Mouse (Mus musculus): Measurements from ENCODE around the gene Wbp1l. TPM values are rescaled to one million over a fixed set of nuclear protein-coding genes. Genes with fewer than 3 reads are reported as not detected.
A peak's percentile ranks its signal among the peaks of the same experiment; 100 is the strongest.

Wbp1l gene
- total and polyA plus RNA-seq, 3 experiments: 52.9 to 70.0 TPM; not detected in 1

DNA sequence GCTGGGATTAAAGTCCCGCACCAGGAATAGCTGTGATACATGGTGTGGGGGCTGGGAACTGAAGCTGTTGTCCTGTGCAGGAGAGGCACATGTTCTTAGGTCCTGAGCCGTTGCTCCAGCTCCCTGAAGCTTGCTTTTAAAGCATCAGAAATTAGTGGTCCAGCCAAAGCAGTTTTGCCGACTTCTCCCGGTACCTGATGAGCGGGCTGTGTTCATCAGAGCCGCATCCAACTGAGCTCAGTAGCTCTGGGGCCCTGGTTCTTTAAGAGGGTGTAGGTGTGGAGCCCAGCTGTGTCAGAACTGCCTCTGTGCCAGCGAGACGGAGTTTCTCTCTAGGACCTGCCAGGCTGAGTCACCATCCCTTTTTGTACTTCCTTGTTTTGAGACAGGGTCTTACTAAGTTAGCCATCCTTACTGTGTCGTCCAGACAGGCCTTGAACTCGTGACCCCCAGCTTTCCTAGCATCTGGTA, 100.2 kb downstream of the Wbp1l start:
- Histone ChIP-seq H3K27me3 (ENCODE audit: control insufficient read depth in 1 of 2, insufficient read depth in 2 of 2, low read length in 2 of 2) (no peaks in the 10 kb centered on the region), H3K9ac (ENCODE audit: control insufficient read depth, low read depth, low read length, poor library complexity, severe bottlenecking) (peak overlapping the region; percentile 29), H3K4me1 (ENCODE audit: control insufficient read depth in 1 of 2, insufficient read depth in 2 of 2, low read length in 2 of 2) (peaks cover 5 to 25% of the 10 kb centered on the region in 2 experiments), H3K79me2 (ENCODE audit: control insufficient read depth, insufficient read depth, low read length, poor library complexity) (no peaks in the 10 kb centered on the region; the same call in 1 of the 2 replicates), H3K4me3 (ENCODE audit: control insufficient read depth in 1 of 2, insufficient read depth in 1 of 2, low read depth in 2 of 2, low read length in 2 of 2) (peak overlapping the region; percentile 3 to 24; a peak in 2 of 4 replicates), H3K9me3 (replicated peaks; ENCODE audit: insufficient read depth, low read length) (no peaks in the 10 kb centered on the region), H3K36me3 (ENCODE audit: control insufficient read depth in 1 of 2, insufficient read depth in 2 of 2, low read length in 2 of 2) (peaks cover 0 to 12% of the 10 kb centered on the region in 2 experiments; a peak in 2 of 4 replicates), H3K27ac (ENCODE audit: control insufficient read depth, low read depth, low read length) (peak overlapping the region; percentile 48)
- peak; percentile 85 for DNase-seq (ENCODE audit: low read depth, low spot score)
- TF ChIP-seq ETS1 (IDR thresholded peaks at IDR 0.05; ENCODE audit: low read depth, low read length) (peak; percentile 77), RAD21 (IDR thresholded peaks at IDR 0.05; ENCODE audit: low read depth, low read length) (no peak), POLR2A (IDR thresholded peaks at IDR 0.05; ENCODE audit: control insufficient read depth in 1 of 2, insufficient read depth in 1 of 2, low read depth in 1 of 2, low read length in 2 of 2, poor library complexity in 1 of 2) (peak; percentile 9 to 27; a peak in 1 of 4 replicates), KAT2A (conservative IDR thresholded peaks at IDR 0.05; ENCODE audit: low read depth, low read length) (no peak), UBTF (IDR thresholded peaks at IDR 0.05; ENCODE audit: borderline replicate concordance, insufficient read depth, low read depth, low read length) (0 out of 2 replicates have a peak, but pooled peaks have one; percentile 26), TCF12 (IDR thresholded peaks at IDR 0.05; ENCODE audit: low read depth, low read length) (no peak), EP300 (IDR thresholded peaks at IDR 0.05; ENCODE audit: low read depth in 1 of 2, low read length in 2 of 2) (peak in 1 of 2 experiments; percentile 45; a peak in 3 of 4 replicates), JUND (IDR thresholded peaks at IDR 0.05; ENCODE audit: low read depth, low read length) (peak; percentile 72; the same call in 1 of the 2 replicates), SIN3A (IDR thresholded peaks at IDR 0.05; ENCODE audit: low read length) (peak; percentile 62; the same call in 1 of the 2 replicates), ELF1 (IDR thresholded peaks at IDR 0.05; ENCODE audit: low read depth, low read length) (peak; percentile 41; the same call in 1 of the 2 replicates)

- no peak overlapping the region for H3K4me3 ChIP-seq (ENCODE audit: control insufficient read depth in 1 of 2, insufficient read depth in 1 of 2, low read depth in 2 of 2, low read length in 2 of 2)
- H3K9me3 ChIP-seq (replicated peaks; ENCODE audit: insufficient read depth, low read length): no peaks in the 10 kb centered on the region
- no peaks in the 10 kb centered on the region for H3K27me3 ChIP-seq (ENCODE audit: control insufficient read depth in 1 of 2, insufficient read depth in 2 of 2, low read length in 2 of 2)
- peaks cover 0 to 17% of the 10 kb centered on the region in 2 experiments; a peak in 2 of 4 replicates for H3K36me3 ChIP-seq (ENCODE audit: control insufficient read depth in 1 of 2, insufficient read depth in 2 of 2, low read length in 2 of 2)
- TF ChIP-seq MAFK (IDR thresholded peaks at IDR 0.05; ENCODE audit: borderline replicate concordance, low read depth, low read length) (no peak), MYC (IDR thresholded peaks at IDR 0.05; ENCODE audit: low read depth, low read length) (no peak), ETS1 (IDR thresholded peaks at IDR 0.05; ENCODE audit: low read depth, low read length) (no peak), KAT2A (conservative IDR thresholded peaks at IDR 0.05; ENCODE audit: low read depth, low read length) (no peak), TCF12 (IDR thresholded peaks at IDR 0.05; ENCODE audit: low read depth, low read length) (no peak), BHLHE40 (IDR thresholded peaks at IDR 0.05; ENCODE audit: borderline replicate concordance, low read depth, low read length) (no peak), E2F4 (IDR thresholded peaks at IDR 0.05; ENCODE audit: borderline replicate concordance, low read depth, low read length) (no peak), USF2 (IDR thresholded peaks at IDR 0.05; ENCODE audit: borderline replicate concordance in 1 of 2, insufficient read depth in 1 of 2, low read depth in 1 of 2, low read length in 2 of 2) (no peak), HCFC1 (IDR thresholded peaks at IDR 0.05; ENCODE audit: low read depth, low read length) (no peak), ZKSCAN1 (IDR thresholded peaks at IDR 0.05; ENCODE audit: low read depth, low read length) (no peak)
- peaks cover 9 to 33% of the 10 kb centered on the region in 2 experiments for H3K4me1 ChIP-seq (ENCODE audit: control insufficient read depth in 1 of 2, insufficient read depth in 2 of 2, low read length in 2 of 2)
- H3K79me2 ChIP-seq (ENCODE audit: control insufficient read depth, insufficient read depth, low read length, poor library complexity): no peaks in the 10 kb centered on the region; the same call in 1 of the 2 replicates
- no peak overlapping the region for H3K9ac ChIP-seq (ENCODE audit: control insufficient read depth, low read depth, low read length, poor library complexity, severe bottlenecking)
- no peak for DNase-seq (ENCODE audit: low read depth, low spot score)
- H3K27ac ChIP-seq (ENCODE audit: control insufficient read depth, low read depth, low read length): no peak overlapping the region
These were observed 102.3 kb downstream of the Wbp1l start for GRCm38 (mm10) chr19:46701156-46701555.

Measured in MEL (cell line).